Comparison of ENCODE assay signal across 8 mouse cellular contexts in the genomic region with DNA sequence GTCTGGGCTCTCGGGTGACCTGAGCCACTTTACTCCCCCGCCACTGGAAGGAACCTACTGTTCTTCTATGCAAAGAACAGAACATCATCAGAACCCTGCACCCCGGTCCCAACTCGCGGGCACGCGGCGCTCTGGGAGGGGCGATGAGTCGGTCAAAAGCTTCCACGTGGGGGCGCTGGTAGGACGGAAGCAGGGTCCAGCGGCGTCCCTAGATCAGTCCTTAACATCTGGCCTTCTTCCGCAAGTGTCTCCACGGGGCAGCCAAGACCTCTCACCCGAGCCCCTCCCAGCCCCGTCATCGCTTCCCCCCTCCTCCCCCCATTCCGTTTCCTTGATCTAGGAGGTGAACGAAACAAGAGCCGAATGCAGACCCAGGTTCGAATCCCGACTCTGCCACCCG. TPM values are rescaled to one million over a fixed set of nuclear protein-coding genes. Genes with fewer than 3 reads are reported as not detected.
DNase-seq lines count a peak whose midpoint lies in the region; ATAC-seq and TF ChIP-seq lines count a peak whose summit lies in the region.

No protein-coding gene starts in this region.

- no peak for TF ChIP-seq POLR2A in bone marrow macrophage, adult 2 months (IDR thresholded peaks at IDR 0.05; ENCODE audit: borderline replicate concordance, low read depth, low read length)

- H3K79me2 ChIP-seq in C2C12 (ENCODE audit: control insufficient read depth, insufficient read depth): no peaks in the 10 kb centered on the region

- H3K4me2 ChIP-seq in heart, embryonic 11.5 days: peak overlapping the region; percentile 92
- H3K4me2 ChIP-seq in kidney, embryonic 16.5 days (replicated peaks; ENCODE audit: low read depth, low read length): peak overlapping the region; percentile 97
- H3K4me2 ChIP-seq in liver, embryonic 15.5 days: peak overlapping the region; percentile 94
- peak overlapping the region; percentile 97 for H3K4me2 ChIP-seq in stomach, embryonic 15.5 days

- peak overlapping the region; percentile 44 for H3K4me3 ChIP-seq in C2C12 (ENCODE audit: insufficient read depth, poor library complexity, severe bottlenecking)
- peak overlapping the region; percentile 82 for H3K4me3 ChIP-seq in bone marrow macrophage, adult 2 months (ENCODE audit: insufficient read depth, low read length)
- H3K4me3 ChIP-seq in heart, embryonic 11.5 days (ENCODE audit: low read depth, low read length): peak overlapping the region; percentile 60
- H3K4me3 ChIP-seq in kidney, embryonic 16.5 days (ENCODE audit: low read length): peak overlapping the region; percentile 67
- peak overlapping the region; percentile 65 for H3K4me3 ChIP-seq in liver, embryonic 15.5 days (replicated peaks)
- peak overlapping the region; percentile 61 for H3K4me3 ChIP-seq in stomach, embryonic 15.5 days (replicated peaks)

- peak overlapping the region; percentile 81 for H3K27ac ChIP-seq in bone marrow macrophage, adult 2 months (ENCODE audit: insufficient read depth, low read depth, low read length)
- no peak overlapping the region for H3K27ac ChIP-seq in heart, embryonic 11.5 days (ENCODE audit: low read depth, low read length)
- H3K27ac ChIP-seq in kidney, embryonic 16.5 days (ENCODE audit: low read length): peak overlapping the region; percentile 74
- peak overlapping the region; percentile 59 for H3K27ac ChIP-seq in liver, embryonic 15.5 days (replicated peaks)
- H3K27ac ChIP-seq in stomach, embryonic 15.5 days: peak overlapping the region; percentile 82

- WGBS in heart, embryonic 11.5 days (ENCODE audit: insufficient replicate concordance): 1% methylated on average over 26 of the region's 26 CpGs
- under 1% methylated on average over 26 of the region's 26 CpGs for WGBS in kidney, embryonic 16.5 days
- WGBS in liver, embryonic 15.5 days (ENCODE audit: insufficient replicate concordance): under 1% methylated on average over 26 of the region's 26 CpGs
- 1% methylated on average over 26 of the region's 26 CpGs for WGBS in stomach, embryonic 15.5 days

- H3ac ChIP-seq in C2C12 (ENCODE audit: control insufficient read depth, insufficient read length, low read depth): peak overlapping the region; percentile 66

- H3K9me3 ChIP-seq in heart, embryonic 11.5 days (replicated peaks; ENCODE audit: control insufficient read depth, low read length): no peaks in the 10 kb centered on the region
- no peaks in the 10 kb centered on the region for H3K9me3 ChIP-seq in kidney, embryonic 16.5 days (ENCODE audit: low read length)
- no peaks in the 10 kb centered on the region for H3K9me3 ChIP-seq in liver, embryonic 15.5 days (replicated peaks)
- no peaks in the 10 kb centered on the region for H3K9me3 ChIP-seq in stomach, embryonic 15.5 days

- H3K4me1 ChIP-seq in bone marrow macrophage, adult 2 months (ENCODE audit: control insufficient read depth, insufficient read depth, low read length): peaks cover 20% of the 10 kb centered on the region
- peaks cover under 1% of the 10 kb centered on the region; the same call in 1 of the 2 replicates for H3K4me1 ChIP-seq in heart, embryonic 11.5 days (ENCODE audit: control insufficient read depth, insufficient read depth, low read length)
- H3K4me1 ChIP-seq in kidney, embryonic 16.5 days (ENCODE audit: insufficient read depth, low read length): peaks cover 5% of the 10 kb centered on the region
- H3K4me1 ChIP-seq in liver, embryonic 15.5 days (replicated peaks): peaks cover 36% of the 10 kb centered on the region
- peaks cover 20% of the 10 kb centered on the region for H3K4me1 ChIP-seq in stomach, embryonic 15.5 days

- peak; percentile 83 for DNase-seq in neural tube, embryonic 10.5 days (ENCODE audit: extremely low spot score, low spot score)

- no peaks in the 10 kb centered on the region for H3K36me3 ChIP-seq in C2C12 (ENCODE audit: control insufficient read depth, insufficient read depth)
- H3K36me3 ChIP-seq in heart, embryonic 11.5 days (ENCODE audit: control insufficient read depth, insufficient read depth, low read length): no peaks in the 10 kb centered on the region
- H3K36me3 ChIP-seq in kidney, embryonic 16.5 days (ENCODE audit: insufficient read depth, low read length): no peaks in the 10 kb centered on the region
- H3K36me3 ChIP-seq in liver, embryonic 15.5 days (replicated peaks): no peaks in the 10 kb centered on the region
- H3K36me3 ChIP-seq in stomach, embryonic 15.5 days: no peaks in the 10 kb centered on the region

- TF ChIP-seq CTCF in C2C12 (IDR thresholded peaks at IDR 0.05; ENCODE audit: control insufficient read depth, insufficient read depth, insufficient read length): peak; percentile 42
- TF ChIP-seq CTCF in bone marrow macrophage, adult 2 months (IDR thresholded peaks at IDR 0.05; ENCODE audit: low read depth, low read length): peak; percentile 24; the same call in 1 of the 2 replicates

- ATAC-seq in erythroblast, adult 5-6 weeks (replicated peaks; ENCODE audit: low FRiP score, poor library complexity, severe bottlenecking): peak; percentile 54
- peak; percentile 51 for ATAC-seq in heart, embryonic 11.5 days (replicated peaks; ENCODE audit: insufficient number of reproducible peaks, low FRiP score, low TSS enrichment)
- ATAC-seq in kidney, embryonic 16.5 days (ENCODE audit: low FRiP score, low TSS enrichment): peak; percentile 69; the same call in 1 of the 2 replicates
- ATAC-seq in liver, embryonic 15.5 days (ENCODE audit: insufficient read depth): peak; percentile 61
- peak; percentile 53 for ATAC-seq in stomach, embryonic 15.5 days (ENCODE audit: insufficient read depth, low FRiP score, low read depth)

- peak overlapping the region; percentile 75 for H3K9ac ChIP-seq in heart, embryonic 11.5 days (ENCODE audit: low read depth, low read length)
- peak overlapping the region; percentile 86 for H3K9ac ChIP-seq in kidney, embryonic 16.5 days (replicated peaks; ENCODE audit: low read length)
- peak overlapping the region; percentile 63 for H3K9ac ChIP-seq in liver, embryonic 15.5 days
- H3K9ac ChIP-seq in stomach, embryonic 15.5 days: peak overlapping the region; percentile 76

- no peaks in the 10 kb centered on the region for H3K27me3 ChIP-seq in C2C12 (ENCODE audit: control insufficient read depth, insufficient read depth, insufficient read length)
- H3K27me3 ChIP-seq in heart, embryonic 11.5 days (ENCODE audit: control insufficient read depth, insufficient read depth, low read length): no peaks in the 10 kb centered on the region
- H3K27me3 ChIP-seq in kidney, embryonic 16.5 days (ENCODE audit: insufficient read depth, low read length): no peaks in the 10 kb centered on the region
- peaks cover 64% of the 10 kb centered on the region for H3K27me3 ChIP-seq in liver, embryonic 15.5 days
- no peaks in the 10 kb centered on the region for H3K27me3 ChIP-seq in stomach, embryonic 15.5 days (replicated peaks)

- H3K79me3 ChIP-seq in C2C12 (ENCODE audit: low read depth): no peaks in the 10 kb centered on the region

TF ChIP-seq in C2C12, 6 proteins besides CTCF, POLR2A, EP300 and RAD21:
- no peak for TF ChIP-seq CEBPB (IDR thresholded peaks at IDR 0.05; ENCODE audit: low read depth)
- no peak for TF ChIP-seq MAX (IDR thresholded peaks at IDR 0.05)
- no peak for TF ChIP-seq MYOG (IDR thresholded peaks at IDR 0.05; ENCODE audit: control insufficient read depth, extremely low read depth, insufficient read length)
- no peak for TF ChIP-seq MYOD1 (IDR thresholded peaks at IDR 0.05; ENCODE audit: control insufficient read depth, insufficient read length, low read depth)
- TF ChIP-seq FOSL1 (IDR thresholded peaks at IDR 0.05; ENCODE audit: insufficient read depth, low read length, poor library complexity, severe bottlenecking): no peak
- TF ChIP-seq USF1 (IDR thresholded peaks at IDR 0.05; ENCODE audit: low read depth): no peak
TF ChIP-seq in C2C12: peak in this region for 0.

RNA-seq across cellular contexts. Expression of gene Tac4, which starts 2.8 kb away (rescaled TPM):
- polyA plus RNA-seq in C2C12 (2012; fragmentation: generic; extraction: Trizol): 0.04 TPM
- not detected in 2 replicates for polyA plus RNA-seq in bone marrow macrophage, adult 2 months (2012; ENCODE audit: insufficient read depth, insufficient read length, missing spikeins)
- not detected in 2 replicates for total RNA-seq in erythroblast, adult 5-6 weeks (2015; ENCODE audit: low replicate concordance)
- total RNA-seq in erythroblast, adult 5-6 weeks (2017; ENCODE audit: low replicate concordance): 0.84 TPM in 1 of 2 replicates, not detected in the other
- 0.13 TPM in 1 of 2 replicates, not detected in the other for polyA plus RNA-seq in heart, embryonic 11.5 days (2014; fragmentation: Nextera tagmentation; extraction: Ambion mirVana)
- 0.12 TPM in 1 of 2 replicates, not detected in the other for polyA plus RNA-seq in kidney, embryonic 16.5 days (2015; fragmentation: Nextera tagmentation; extraction: Ambion mirVana)
- polyA plus RNA-seq in liver, embryonic 15.5 days (2015; fragmentation: Nextera tagmentation; extraction: Ambion mirVana): not detected in 2 replicates
- 0.10 and 0.14 TPM in 2 replicates for polyA plus RNA-seq in stomach, embryonic 15.5 days (2015; fragmentation: Nextera tagmentation; extraction: Ambion mirVana)

RNA-seq across cellular contexts. Expression of gene Kat7, which starts 51.6 kb away (rescaled TPM):
- polyA plus RNA-seq in C2C12 (2012; fragmentation: generic; extraction: Trizol): 44.3 TPM
- 41.2 and 41.7 TPM in 2 replicates for polyA plus RNA-seq in bone marrow macrophage, adult 2 months (2012; ENCODE audit: insufficient read depth, insufficient read length, missing spikeins)
- 33.8 and 39.3 TPM in 2 replicates for total RNA-seq in erythroblast, adult 5-6 weeks (2015; ENCODE audit: low replicate concordance)
- 41.5 and 65.5 TPM in 2 replicates for total RNA-seq in erythroblast, adult 5-6 weeks (2017; ENCODE audit: low replicate concordance)
- polyA plus RNA-seq in heart, embryonic 11.5 days (2014; fragmentation: Nextera tagmentation; extraction: Ambion mirVana): 43.2 and 55.1 TPM in 2 replicates
- polyA plus RNA-seq in kidney, embryonic 16.5 days (2015; fragmentation: Nextera tagmentation; extraction: Ambion mirVana): 85.0 and 92.3 TPM in 2 replicates
- 30.6 and 30.8 TPM in 2 replicates for polyA plus RNA-seq in liver, embryonic 15.5 days (2015; fragmentation: Nextera tagmentation; extraction: Ambion mirVana)
- 57.1 and 62.3 TPM in 2 replicates for polyA plus RNA-seq in stomach, embryonic 15.5 days (2015; fragmentation: Nextera tagmentation; extraction: Ambion mirVana)
